Mouse (Mus musculus): ENCODE measurements around the gene Tppp2. TPM values are rescaled to one million over a fixed set of nuclear protein-coding genes. Genes with fewer than 3 reads are reported as not detected.
A peak's percentile ranks its signal among the peaks of the same experiment; 100 is the strongest.

Gene Tppp2
- total RNA-seq, 2 experiments from 2014 or later: not detected

GRCm38 (mm10) chr14:51943336-51943735 is 25.1 kb downstream of the Tppp2 start:
- no peak for DNase-seq

DNA sequence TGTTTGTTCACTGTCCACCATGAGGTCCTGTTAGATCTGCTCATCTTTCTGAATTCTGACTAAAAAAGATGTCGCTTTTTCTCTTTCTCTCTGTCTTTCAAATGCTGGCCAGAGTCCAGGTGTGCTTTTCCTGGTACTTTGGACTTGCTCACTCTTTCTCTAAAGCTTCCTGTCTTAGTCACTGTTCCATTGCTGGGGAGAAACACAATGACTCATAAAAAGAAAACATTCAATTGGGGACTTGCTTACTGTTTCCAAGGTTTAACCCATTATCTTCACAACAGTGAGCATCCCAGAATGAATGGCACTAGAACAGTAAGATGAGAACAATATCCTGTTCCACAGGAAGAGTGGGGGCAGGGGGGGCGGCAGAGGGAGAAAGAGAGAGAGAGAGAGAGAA is 42.1 kb downstream of the Tppp2 start:
- DNase-seq: peak in 1 of 2 experiments; percentile 6

DNA sequence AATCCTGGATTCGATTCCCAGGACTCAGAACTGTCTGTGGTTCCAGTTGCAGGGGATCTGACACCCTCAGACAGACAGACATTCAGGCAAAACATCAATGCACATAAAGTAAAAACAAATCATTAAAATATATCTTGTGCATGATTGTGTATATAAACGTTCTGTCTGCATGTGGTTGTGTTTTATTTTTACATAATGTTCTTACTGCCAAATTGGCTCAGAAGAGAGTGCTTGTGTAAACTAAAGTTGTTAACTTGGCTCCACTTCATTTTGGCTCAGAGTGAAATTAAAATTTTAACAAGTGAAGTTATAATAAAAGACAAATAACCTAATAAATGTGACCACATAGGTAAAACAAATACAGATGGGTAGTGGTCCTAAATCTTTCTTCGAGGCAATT is 49.2 kb downstream of the Tppp2 start:
- no peak for DNase-seq

Other genes starting within 250 kb of the Tppp2 start
- not detected for gene Gm17079, start 223.0 kb upstream of the Tppp2 start, total RNA-seq (2021)
- not detected for gene Gm5800, start 201.2 kb upstream of the Tppp2 start, total RNA-seq (2021)
- gene Ang4, start 144.8 kb upstream of the Tppp2 start, total RNA-seq (2021): under 1 TPM in 1 of 2 experiments, not detected in 1; 0.46 TPM
- gene AY358078, start 118.4 kb upstream of the Tppp2 start, total RNA-seq (2021): not detected
- gene Ear6, start 64.7 kb upstream of the Tppp2 start, total RNA-seq (2021): not detected
- gene Mettl17, start 33.6 kb upstream of the Tppp2 start, total RNA-seq (2021): 10 to 100 TPM; 22.1 to 39.7 TPM
- gene Slc39a2, start 25.5 kb upstream of the Tppp2 start, total RNA-seq (2021): under 1 TPM; 0.33 to 0.99 TPM
- 100 to 1,000 TPM; 233 to 255 TPM for gene Ndrg2, start 4.3 kb upstream of the Tppp2 start, total RNA-seq (2021)
- not detected for gene Rnase13, start 4.3 kb downstream of the Tppp2 start, total RNA-seq (2021)
- gene Arhgef40, start 66.3 kb downstream of the Tppp2 start, total RNA-seq (2021): 10 to 100 TPM; 46.6 to 51.6 TPM
- gene Tmem253, start 97.2 kb downstream of the Tppp2 start, total RNA-seq (2021): 1 to 10 TPM; 1.7 to 2.5 TPM
- 10 to 100 TPM; 51.9 to 62.1 TPM for gene Zfp219, start 102.3 kb downstream of the Tppp2 start, total RNA-seq (2021)
- not detected for gene Olfr221, start 124.0 kb downstream of the Tppp2 start, total RNA-seq (2021)
- 100 to 1,000 TPM; 209 to 332 TPM for gene Hnrnpc, start 185.6 kb downstream of the Tppp2 start, total RNA-seq (2021)
- gene Rpgrip1, start 192.3 kb downstream of the Tppp2 start, total RNA-seq (2021): under 1 TPM; 0.33 to 0.93 TPM

Measured in adrenal gland, postnatal 36 days (tissue).